Mouse (Mus musculus) adrenal gland, postnatal 14 days (tissue): ENCODE results near the gene Paqr9. TPM values are rescaled to one million over a fixed set of nuclear protein-coding genes. Genes with fewer than 3 reads are reported as not detected.

Source experiments
- DNase-seq: peaks from one replicate; pipeline ENCODE4 v3.0.0; 2021; ENCODE audit warnings: mixed read lengths
- long read RNA-seq, 2 experiments: library from polyadenylated mRNA; stranded (forward); transcript quantifications; one replicate each; pipeline ENCODE4 v2.0.0; 2021
- total RNA-seq: library from RNA; stranded (reverse); gene quantifications from 2 replicates; pipeline ENCODE4 v1.2.3, GENCODE M21; 2021

The Paqr9 gene
- 9.8 and 20.8 TPM in 2 replicates for total RNA-seq
- long read RNA-seq, experiment 1, full-length matches to known transcripts: 26 of 26 reads
- long read RNA-seq, experiment 1, partial matches to known transcripts: 0 of 26 reads
- long read RNA-seq, experiment 1, other reads (novel, unspliced or antisense): 0 of 26 reads
- long read RNA-seq, experiment 2, full-length matches to known transcripts: 51 of 52 reads
- long read RNA-seq, experiment 2, partial matches to known transcripts: 0 of 52 reads
- long read RNA-seq, experiment 2, other reads (novel, unspliced or antisense): 1 of 52 reads

GRCm38 (mm10) chr9:95559059-95559935, at the start of gene Paqr9:
Gene Paqr9 (plus strand): TSS chr9:95559657.
- DNase-seq: peak; percentile 70

DNA sequence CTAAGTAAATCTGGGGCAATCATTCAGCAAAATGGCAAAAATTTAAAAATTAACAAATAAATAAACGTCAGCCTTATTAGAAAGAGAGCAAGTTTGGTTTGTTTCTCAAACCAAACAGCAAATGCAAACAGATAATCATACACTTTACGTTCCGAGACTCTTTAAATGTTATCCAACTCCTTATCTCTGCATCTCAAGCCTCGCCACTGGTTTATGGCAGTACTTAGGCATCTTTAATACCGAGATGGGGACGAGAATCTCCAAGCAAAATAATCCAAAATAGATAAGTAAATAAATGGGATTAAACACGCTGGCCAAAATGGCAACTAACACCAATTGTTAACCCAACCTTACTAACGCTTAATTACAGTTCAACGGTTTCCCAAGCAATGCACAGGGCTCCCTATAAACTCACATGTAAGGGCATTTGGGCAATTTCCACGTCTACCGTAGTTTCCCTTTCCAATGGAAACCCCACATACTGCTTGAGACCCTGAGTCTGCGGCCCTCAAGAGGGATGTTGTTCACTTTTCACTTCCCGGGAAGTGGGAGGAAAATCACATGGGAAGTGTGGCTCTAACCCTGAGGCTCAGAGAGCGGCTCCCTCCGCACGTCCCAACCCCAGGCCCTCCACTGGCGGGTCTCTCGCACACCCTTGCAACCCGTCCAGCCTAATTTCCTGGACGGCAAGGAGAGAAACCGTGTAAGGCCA, 48.6 kb upstream of the Paqr9 start:
- peak; percentile 28 for DNase-seq

GRCm38 (mm10) chr9:95511472-95512330, 47.8 kb upstream of the Paqr9 start, which contains the start of gene U2surp:
Gene U2surp (minus strand): TSS chr9:95511996.
- peak; percentile 98 for DNase-seq

DNA sequence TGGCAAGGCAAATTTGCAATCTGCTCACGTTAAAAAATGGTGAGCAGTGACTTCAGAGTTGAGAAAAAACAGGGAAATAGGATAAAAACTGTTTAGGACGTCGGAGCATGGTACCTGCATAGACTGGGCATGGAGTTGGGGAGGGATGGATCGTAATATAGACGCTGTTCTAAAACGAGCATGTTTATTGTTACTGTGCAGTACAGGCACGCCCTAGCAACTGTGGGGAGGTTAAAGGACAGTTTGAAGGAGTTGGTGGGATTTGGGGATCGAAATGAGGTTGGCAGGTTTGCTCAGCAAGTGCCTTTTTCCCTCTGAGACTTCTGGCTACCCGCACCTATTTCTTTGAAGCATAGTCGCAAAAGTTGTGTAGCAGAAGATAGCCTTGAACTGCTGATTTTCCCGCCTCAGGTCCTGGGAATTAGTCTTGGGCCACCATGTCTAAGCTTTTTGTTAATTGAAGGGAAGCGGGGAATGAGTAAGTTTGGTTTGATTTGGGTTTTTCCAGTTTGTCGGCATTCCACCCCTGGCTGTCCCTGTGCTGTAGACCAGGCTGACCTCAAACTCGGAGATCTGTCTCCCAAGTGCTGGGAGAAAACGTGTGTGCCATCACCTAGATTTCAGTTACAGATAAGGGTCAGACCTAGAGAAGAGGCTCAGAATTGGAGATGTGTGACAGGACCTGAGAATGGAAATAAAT, 47.0 kb upstream of the Paqr9 start:
- DNase-seq: no peak

- DNase-seq: no peak
Measured at GRCm38 (mm10) chr9:95513776-95514175, 45.7 kb upstream of the Paqr9 start.

DNA sequence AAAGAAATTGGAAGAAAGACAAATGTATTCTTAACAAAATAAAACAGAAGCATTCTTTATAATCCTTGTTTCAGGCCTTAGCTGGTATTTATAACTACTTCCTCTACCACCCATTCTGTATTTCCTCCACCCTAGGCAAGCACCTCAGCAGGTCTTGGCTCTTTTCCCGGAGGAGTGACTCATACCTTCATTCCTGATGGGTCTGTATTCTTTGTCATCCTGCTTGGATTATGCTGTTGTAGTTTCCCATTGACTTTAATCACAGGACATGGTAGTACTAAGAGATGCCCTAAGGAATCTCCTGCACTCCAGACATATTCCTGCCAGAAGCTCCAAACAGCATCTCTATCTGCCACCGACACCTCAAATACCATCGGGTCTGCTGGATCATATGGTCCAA, 45.1 kb upstream of the Paqr9 start:
- peak; percentile 21 for DNase-seq

DNA sequence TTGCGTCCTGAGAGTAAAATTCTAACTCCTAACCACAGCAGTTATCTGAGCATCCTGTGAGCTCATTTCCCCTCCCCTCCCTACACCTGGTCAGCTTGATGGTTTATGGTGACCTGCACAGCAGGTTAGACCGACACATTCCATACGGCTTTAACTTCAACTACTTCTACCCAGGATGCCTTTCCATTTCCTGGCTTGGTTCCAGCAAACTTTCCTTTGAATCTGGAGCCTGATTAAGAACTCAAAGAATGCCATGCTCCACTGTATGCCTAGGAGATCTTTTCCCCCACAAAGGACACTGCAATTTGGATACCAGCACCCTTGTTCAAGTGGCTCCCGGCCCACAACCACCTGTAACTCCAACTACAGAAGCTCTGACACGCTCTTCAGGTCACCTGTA, 38.9 kb upstream of the Paqr9 start:
- DNase-seq: no peak

DNA sequence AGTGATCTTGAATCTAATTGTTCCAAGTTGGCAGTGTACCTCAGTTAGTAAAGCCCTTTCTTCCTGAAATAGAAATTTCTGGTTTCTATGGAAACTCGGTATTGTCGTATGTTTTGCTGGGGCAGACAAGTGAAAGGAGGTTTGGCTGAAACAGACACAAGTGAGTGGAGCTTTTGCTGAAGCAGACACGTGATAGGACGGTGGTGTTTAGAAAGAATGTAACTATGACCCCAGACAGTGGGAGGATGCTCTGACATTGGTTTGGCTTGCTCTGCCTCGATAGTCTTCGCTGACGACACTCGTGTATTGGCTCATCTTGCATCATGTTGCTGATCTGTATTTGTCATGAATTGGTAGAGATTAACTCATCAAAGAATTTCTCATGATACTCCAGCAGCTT, 38.4 kb upstream of the Paqr9 start:
- DNase-seq: no peak

GRCm38 (mm10) chr9:95521566-95521965, 37.9 kb upstream of the Paqr9 start:
- peak; percentile 13 for DNase-seq

DNA sequence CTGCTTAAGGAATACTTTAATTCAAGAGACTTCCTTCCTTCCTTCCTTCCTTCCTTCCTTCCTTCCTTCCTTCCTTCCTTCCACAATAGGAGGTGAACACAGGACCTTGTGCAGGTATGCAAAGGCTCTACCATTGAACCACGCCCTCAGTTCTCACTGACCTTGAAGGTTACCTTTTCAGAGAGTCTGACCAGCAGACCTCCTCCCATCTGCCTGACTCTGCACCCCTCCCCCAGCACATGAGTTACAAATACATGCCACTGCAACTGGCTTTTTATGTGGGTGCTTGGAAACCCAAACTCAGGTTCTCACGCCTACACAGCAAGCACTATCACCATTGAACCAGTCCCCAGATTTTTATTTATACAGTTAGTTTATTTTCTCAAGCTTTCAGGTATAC, 36.9 kb upstream of the Paqr9 start:
- DNase-seq: no peak

DNA sequence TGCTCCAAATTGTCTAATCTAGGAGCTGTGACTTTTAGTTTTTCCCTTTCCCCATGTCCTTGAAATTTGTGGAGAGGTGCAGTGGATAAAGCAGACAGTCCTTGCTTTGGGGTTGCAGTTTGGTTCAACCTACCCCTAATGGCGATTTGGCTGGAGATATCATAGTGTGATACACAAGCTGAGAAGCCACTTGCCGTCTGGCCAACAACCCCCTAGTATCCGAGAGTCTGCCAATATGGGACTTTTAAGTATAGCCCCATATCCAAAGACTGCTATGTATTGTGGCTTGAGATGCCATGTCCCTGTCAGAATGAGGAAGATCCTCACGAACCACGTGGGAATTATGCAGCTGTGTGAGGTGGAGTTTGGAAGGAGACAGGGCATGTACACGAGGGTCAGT, 34.1 kb upstream of the Paqr9 start:
- DNase-seq: no peak

- peak; percentile 21 for DNase-seq
Measured at GRCm38 (mm10) chr9:95525961-95526360, 33.5 kb upstream of the Paqr9 start.

DNA sequence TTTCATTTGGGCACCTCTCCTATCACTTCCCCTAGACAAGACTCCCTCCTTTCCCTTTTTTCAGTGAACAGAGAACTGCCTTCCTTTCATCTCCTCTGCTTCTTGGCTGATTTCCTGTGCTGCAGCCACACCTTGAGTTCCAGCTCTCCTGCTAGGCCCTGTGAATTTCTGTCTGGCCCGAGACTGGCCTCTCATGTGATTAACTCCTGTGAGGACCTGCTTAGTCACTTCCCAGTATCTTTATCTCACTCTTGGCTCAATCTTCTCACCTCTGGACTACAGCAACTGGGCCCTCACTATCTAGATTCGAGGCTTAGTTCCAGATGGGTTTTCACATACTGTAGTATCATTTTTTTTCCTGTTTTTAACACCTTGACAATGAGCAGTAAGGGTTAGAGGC, 31.8 kb upstream of the Paqr9 start:
- DNase-seq: no peak

GRCm38 (mm10) chr9:95531144-95531543, 28.3 kb upstream of the Paqr9 start:
- DNase-seq: no peak

DNA sequence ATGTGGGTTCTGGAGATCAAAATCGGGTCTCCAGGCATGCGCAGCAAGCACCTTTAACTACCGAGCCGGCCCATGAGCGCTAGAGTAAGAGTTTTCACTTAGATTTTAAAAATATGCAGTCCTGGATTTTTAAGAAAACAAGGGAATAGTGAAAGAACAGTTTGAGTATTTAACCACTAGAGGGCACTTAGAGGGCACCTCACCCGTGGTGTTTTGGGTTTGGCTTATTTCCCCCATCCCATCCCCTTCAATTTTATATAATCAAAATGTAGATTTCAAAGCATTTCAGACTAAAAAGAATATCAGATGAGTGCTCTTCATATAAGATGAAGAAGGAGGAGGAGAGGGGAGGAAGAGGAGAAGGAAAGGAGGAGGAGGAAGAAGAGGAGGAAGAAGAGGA, 25.6 kb upstream of the Paqr9 start:
- DNase-seq: no peak

DNA sequence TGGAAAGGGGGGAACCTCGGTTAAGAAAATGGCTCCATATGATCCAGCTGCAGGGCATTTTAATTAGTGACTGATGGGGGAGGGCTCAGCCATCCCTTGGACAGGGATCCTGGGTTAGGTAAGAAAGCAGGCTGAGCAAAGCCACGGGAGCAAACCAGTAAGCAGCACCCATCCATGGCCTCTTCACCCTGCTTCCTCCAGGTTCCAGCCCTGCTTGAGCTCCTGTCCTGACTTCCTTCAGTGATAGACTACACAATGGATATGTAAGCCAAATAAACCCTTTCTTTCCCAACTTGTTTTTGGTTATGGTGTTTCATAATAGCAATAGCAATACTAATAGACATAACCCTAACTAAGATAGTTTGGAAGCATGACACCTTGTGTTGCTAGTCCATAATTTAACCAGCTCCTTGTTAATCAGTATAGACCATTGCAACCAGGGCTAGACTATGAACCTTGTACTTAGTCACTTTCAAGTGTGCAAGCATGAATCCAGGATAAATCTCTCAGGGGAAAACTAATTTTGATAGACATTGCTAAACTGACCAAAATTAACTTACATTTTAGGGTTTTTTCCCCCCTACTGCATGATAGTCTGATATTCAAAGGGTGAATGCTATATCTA, 20.2 kb upstream of the Paqr9 start:
- no peak for DNase-seq

- peak; percentile 89 for DNase-seq
Measured at GRCm38 (mm10) chr9:95540487-95540886, 19.0 kb upstream of the Paqr9 start.

- no peak for DNase-seq
Measured at GRCm38 (mm10) chr9:95541208-95541607, 18.2 kb upstream of the Paqr9 start.

GRCm38 (mm10) chr9:95541650-95542432, 17.6 kb upstream of the Paqr9 start:
- DNase-seq: no peak

GRCm38 (mm10) chr9:95542475-95542874, 17.0 kb upstream of the Paqr9 start:
- DNase-seq: no peak
